Mouse (Mus musculus): ENCODE measurements around the gene Fcgrt.
A peak's percentile ranks its signal among the peaks of the same experiment; 100 is the strongest.
"Not testable (repeated sequence)": the region's sequence is repeated elsewhere in the genome, so short reads cannot be mapped to it uniquely, and the experiment has no call there.

Fcgrt gene

GRCm38 (mm10) chr7:45107052-45107645, 3.5 kb upstream of the Fcgrt start:
- no peak for DNase-seq

GRCm38 (mm10) chr7:45106441-45106840, 2.8 kb upstream of the Fcgrt start:
- DNase-seq: no peak

GRCm38 (mm10) chr7:45105491-45105890, 1.8 kb upstream of the Fcgrt start:
- no peak for DNase-seq

GRCm38 (mm10) chr7:45104941-45105340, 1.3 kb upstream of the Fcgrt start:
- DNase-seq: no peak

GRCm38 (mm10) chr7:45102940-45103585, 588 bp downstream of the Fcgrt start:
- no peak for DNase-seq

GRCm38 (mm10) chr7:45102441-45102840, 1.2 kb downstream of the Fcgrt start:
- DNase-seq: no peak

GRCm38 (mm10) chr7:45100046-45100445, 3.6 kb downstream of the Fcgrt start:
- DNase-seq: no peak

- DNase-seq: no peak
These were observed 5.0 kb downstream of the Fcgrt start for GRCm38 (mm10) chr7:45098541-45099240.

GRCm38 (mm10) chr7:45097479-45097878, 6.2 kb downstream of the Fcgrt start:
- DNase-seq: no peak

GRCm38 (mm10) chr7:45095965-45096364, 7.7 kb downstream of the Fcgrt start:
- not testable (repeated sequence) for DNase-seq

- no peak for DNase-seq
These were observed 8.3 kb downstream of the Fcgrt start for GRCm38 (mm10) chr7:45095367-45095766.

- DNase-seq: no peak
These were observed 9.5 kb downstream of the Fcgrt start for GRCm38 (mm10) chr7:45094121-45094520.

- no peak for DNase-seq
These were observed 10.1 kb downstream of the Fcgrt start for GRCm38 (mm10) chr7:45093516-45093905.

GRCm38 (mm10) chr7:45092828-45093515, 10.7 kb downstream of the Fcgrt start:
- DNase-seq: no peak

GRCm38 (mm10) chr7:45092048-45092447, 11.6 kb downstream of the Fcgrt start, which contains the start of gene Rcn3:
Rcn3 (minus strand) TSS chr7:45092221.
- peak; percentile 82 for DNase-seq

- DNase-seq: no peak
These were observed 12.4 kb downstream of the Fcgrt start for GRCm38 (mm10) chr7:45091001-45091990.

- DNase-seq: no peak
These were observed 13.2 kb downstream of the Fcgrt start for GRCm38 (mm10) chr7:45090251-45090977.

GRCm38 (mm10) chr7:45088597-45088996, 15.1 kb downstream of the Fcgrt start:
- no peak for DNase-seq

GRCm38 (mm10) chr7:45086084-45086483, 17.6 kb downstream of the Fcgrt start:
- no peak for DNase-seq

- DNase-seq: no peak
These were observed 20.3 kb downstream of the Fcgrt start for GRCm38 (mm10) chr7:45083300-45083890.

All from lung, postnatal 14 days (tissue).